Mouse (Mus musculus) intestine, postnatal 0 days (tissue): ENCODE results near the gene Chuk. TPM values are rescaled to one million over a fixed set of nuclear protein-coding genes. Genes with fewer than 3 reads are reported as not detected.
A peak's percentile ranks its signal among the peaks of the same experiment; 100 is the strongest.

Experiments
- ATAC-seq: fragments of 200-750 bp; cut with Nextera tagmentation; 2 replicates; pipeline ENCODE4 v1.8.0; 2017; ENCODE audit warnings: mild to moderate bottlenecking, moderate TSS enrichment, moderate library complexity
- H3K27ac ChIP-seq: fragments of 300-500 bp; sonication (generic); 2 replicates; pipeline ENCODE4 v1.5.1; 2014; ENCODE audit warnings: mild to moderate bottlenecking, low read depth, low read length, moderate library complexity
- H3K27me3 ChIP-seq: fragments of 300-500 bp; sonication (generic); replicated peaks from 2 replicates; pipeline ENCODE4 v1.6.1; 2014; ENCODE audit warnings: low read length, mixed read lengths; ENCODE audit not compliant: control insufficient read depth, insufficient read depth
- H3K36me3 ChIP-seq: fragments of 300-500 bp; sonication (generic); 2 replicates; pipeline ENCODE4 v1.6.1; 2014; ENCODE audit warnings: mild to moderate bottlenecking, moderate library complexity; ENCODE audit not compliant: control insufficient read depth, insufficient read depth
- H3K4me1 ChIP-seq: fragments of 300-500 bp; sonication (generic); replicated peaks from 2 replicates; pipeline ENCODE4 v1.6.1; 2014; ENCODE audit warnings: antibody characterized with exemption, low read length, mixed read lengths; ENCODE audit not compliant: control insufficient read depth, insufficient read depth
- H3K4me2 ChIP-seq: fragments of 300-500 bp; sonication (generic); replicated peaks from 2 replicates; pipeline ENCODE4 v1.6.1; 2014; ENCODE audit warnings: low read depth, mild to moderate bottlenecking, moderate library complexity
- H3K4me3 ChIP-seq: fragments of 300-500 bp; sonication (generic); 2 replicates; pipeline ENCODE4 v1.5.1; 2014; ENCODE audit warnings: low read depth, low read length
- H3K9ac ChIP-seq: fragments of 300-500 bp; sonication (generic); 2 replicates; pipeline ENCODE4 v1.6.1; 2014; ENCODE audit warnings: mild to moderate bottlenecking, low read depth, low read length
- H3K9me3 ChIP-seq: fragments of 300-500 bp; sonication (generic); 2 replicates; pipeline ENCODE4 v1.6.1; 2016; ENCODE audit warnings: mixed run types; ENCODE audit not compliant: control insufficient read depth
- CTCF ChIP-seq: sonication (generic); IDR thresholded peaks from 2 replicates; pipeline ENCODE4 v1.5.1; 2016; ENCODE audit warnings: low read depth, mild to moderate bottlenecking, control low read depth, antibody characterized with exemption, moderate library complexity
- WGBS: fragments of 180-500 bp; shearing (Covaris S2); extraction: QIAGEN DNeasy Blood & Tissue Kit; methylation state at CpG from one replicate; pipeline ENCODE4 v1.1.7; 2014; 5-methylcytosine and 5-hydroxymethylcytosine counted together
- polyA plus RNA-seq: library from polyadenylated mRNA; unstranded; fragments of >200 nt; fragmentation: Nextera tagmentation; extraction: Ambion mirVana; gene quantifications from 2 replicates; pipeline ENCODE4 v1.2.1, GENCODE M21; 2015

Gene Chuk
- polyA plus RNA-seq, 1 experiment from 2014 or later = 41.2 TPM

- peak overlapping the region; percentile 69 for H3K4me3 ChIP-seq
- peak overlapping the region; percentile 80 for H3K4me2 ChIP-seq
- no peak overlapping the region for H3K9ac ChIP-seq
- H3K36me3 ChIP-seq = peaks cover 12% of the 10 kb centered on the region
- H3K27me3 ChIP-seq = no peaks in the 10 kb centered on the region
- H3K9me3 ChIP-seq = no peaks in the 10 kb centered on the region
- ATAC-seq = no peak
- 43% methylated on average over 9 of the region's 9 CpGs for WGBS
- peaks cover 4% of the 10 kb centered on the region; the same call in 1 of the 2 replicates for H3K4me1 ChIP-seq
- no peak for TF ChIP-seq CTCF
- no peak overlapping the region for H3K27ac ChIP-seq
Measured at GRCm38 (mm10) chr19:44146568-44146879, 39.2 kb upstream of the Chuk start.

GRCm38 (mm10) chr19:44145702-44146567, 38.7 kb upstream of the Chuk start, which contains the start of gene Bloc1s2:
TSS of gene Bloc1s2 (minus strand) at chr19:44146446.
- TF ChIP-seq CTCF = no peak
- Histone ChIP-seq H3K27ac (no peak within 1 kb of the TSS), H3K27me3 (no peaks in the 10 kb centered on the region), H3K4me2 (peak within 1 kb of the TSS; percentile 80), H3K36me3 (peaks cover 13% of the 10 kb centered on the region), H3K9ac (peak within 1 kb of the TSS; percentile 57), H3K9me3 (no peaks in the 10 kb centered on the region), H3K4me3 (peak within 1 kb of the TSS; percentile 69), H3K4me1 (peaks cover 4% of the 10 kb centered on the region; the same call in 1 of the 2 replicates)
- 2% methylated on average over 46 of the region's 46 CpGs for WGBS
- ATAC-seq = peak; percentile 91

- H3K9me3 ChIP-seq = no peaks in the 10 kb centered on the region
- no peak overlapping the region for H3K4me2 ChIP-seq
- WGBS = 77% methylated on average over 9 of the region's 9 CpGs
- H3K4me1 ChIP-seq = peaks cover 4% of the 10 kb centered on the region; the same call in 1 of the 2 replicates
- no peak overlapping the region for H3K27ac ChIP-seq
- H3K36me3 ChIP-seq = peaks cover 18% of the 10 kb centered on the region
- H3K27me3 ChIP-seq = no peaks in the 10 kb centered on the region
- H3K4me3 ChIP-seq = no peak overlapping the region
- ATAC-seq = no peak
- H3K9ac ChIP-seq = no peak overlapping the region
- no peak for TF ChIP-seq CTCF
Measured at GRCm38 (mm10) chr19:44144366-44144765, 37.1 kb upstream of the Chuk start.

DNA sequence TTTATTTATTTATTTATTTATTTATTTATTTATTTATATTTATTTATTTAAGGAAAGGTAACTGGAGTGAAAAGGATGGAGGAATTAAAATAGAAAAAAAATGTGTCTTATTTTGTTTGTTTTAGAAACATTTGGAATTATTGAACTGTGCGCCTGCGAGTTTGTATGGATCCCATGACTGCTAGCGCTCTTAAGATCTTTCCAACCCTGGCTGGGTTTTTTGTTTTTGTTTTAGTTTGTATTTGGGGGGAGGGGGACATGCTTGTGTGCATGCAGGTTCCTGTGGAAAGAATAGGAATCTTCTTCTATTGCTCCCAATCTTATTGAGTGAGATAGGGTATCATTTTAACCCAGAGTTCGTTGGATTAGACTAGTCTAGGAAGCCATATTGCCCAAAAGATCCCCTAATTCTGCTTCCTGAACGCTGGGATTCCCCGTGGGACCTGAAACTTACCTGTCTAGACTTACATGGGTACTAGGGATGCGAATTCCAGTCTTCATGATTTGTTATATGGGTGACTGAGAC, 28.7 kb upstream of the Chuk start:
- Histone ChIP-seq H3K27me3 (no peaks in the 10 kb centered on the region), H3K4me2 (peak overlapping the region; percentile 61), H3K9me3 (no peaks in the 10 kb centered on the region), H3K4me1 (no peaks in the 10 kb centered on the region; the same call in 1 of the 2 replicates), H3K27ac (no peak overlapping the region), H3K9ac (no peak overlapping the region), H3K4me3 (peak overlapping the region; percentile 74), H3K36me3 (peaks cover 11% of the 10 kb centered on the region; the same call in 1 of the 2 replicates)
- ATAC-seq = no peak
- TF ChIP-seq CTCF = no peak
- WGBS = 31% methylated on average over 7 of the region's 7 CpGs

DNA sequence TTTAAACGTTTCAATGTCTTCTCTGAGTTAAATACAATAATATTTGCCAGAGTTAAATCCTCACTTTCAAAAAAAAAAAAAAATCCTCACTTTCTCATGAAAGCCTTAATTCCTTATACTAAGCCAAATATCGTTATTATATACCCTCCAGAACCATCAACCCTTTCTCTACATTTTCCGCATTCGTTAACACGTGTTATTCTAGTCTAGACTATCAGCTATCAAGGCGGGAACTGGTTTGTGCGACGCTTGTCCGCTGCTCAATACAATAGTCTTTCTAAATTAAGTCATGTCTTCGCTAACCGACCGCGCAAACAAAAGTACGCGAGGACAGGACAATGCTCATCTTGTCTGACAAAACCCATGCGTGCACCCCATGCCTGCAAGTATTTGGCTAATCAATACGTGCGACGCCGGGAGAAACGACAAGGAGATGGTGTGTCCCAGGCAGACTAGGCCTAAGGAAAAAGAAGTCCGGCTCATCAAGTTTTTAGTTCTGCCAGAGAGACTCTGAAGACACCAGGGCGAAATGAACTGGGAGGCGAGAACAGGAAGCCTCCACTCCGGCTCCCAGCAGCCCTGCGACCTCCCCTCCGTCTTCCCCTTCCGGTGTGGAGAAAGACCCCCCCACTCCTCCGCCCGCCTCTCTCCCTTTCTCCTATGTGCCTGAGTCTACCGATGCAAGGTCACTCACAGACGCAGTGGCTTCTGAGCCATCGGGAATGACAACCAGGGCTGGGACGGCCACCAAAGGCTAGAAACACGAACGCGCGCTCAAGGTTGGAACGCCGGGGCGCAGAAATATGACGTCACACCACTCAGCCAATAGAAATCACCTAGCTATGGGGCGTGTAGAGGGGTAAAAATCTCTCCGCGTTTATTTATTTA, 28.0 kb upstream of the Chuk start, which contains the start of gene Cwf19l1:
Gene Cwf19l1 (minus strand): TSS at position 805 of the 888 bp plus-strand sequence.
- H3K36me3 ChIP-seq = peaks cover 16% of the 10 kb centered on the region
- ATAC-seq = peak; percentile 90
- no peaks in the 10 kb centered on the region; the same call in 1 of the 2 replicates for H3K4me1 ChIP-seq
- peak within 1 kb of the TSS; percentile 69 for H3K4me2 ChIP-seq
- peak within 1 kb of the TSS; percentile 51; the same call in 1 of the 2 replicates for H3K27ac ChIP-seq
- H3K27me3 ChIP-seq = no peaks in the 10 kb centered on the region
- H3K4me3 ChIP-seq = peak within 1 kb of the TSS; percentile 74
- peak within 1 kb of the TSS; percentile 67 for H3K9ac ChIP-seq
- H3K9me3 ChIP-seq = no peaks in the 10 kb centered on the region
- TF ChIP-seq CTCF = no peak
- WGBS = under 1% methylated on average over 45 of the region's 45 CpGs
